Mouse (Mus musculus) myocyte (in vitro differentiated cells): ENCODE data around the gene Glyctk. TPM values are rescaled to one million over a fixed set of nuclear protein-coding genes. Genes with fewer than 3 reads are reported as not detected.

ENCODE experiments used
- H3K27me3 ChIP-seq: one replicate; pipeline ENCODE4 v1.6.1; 2011; ENCODE audit not compliant: control insufficient read depth, insufficient read depth, insufficient read length
- H3K36me3 ChIP-seq: one replicate; pipeline ENCODE4 v1.6.1; 2011; ENCODE audit not compliant: control insufficient read depth, insufficient read depth
- H3K4me2 ChIP-seq: one replicate; pipeline ENCODE4 v1.6.1; 2011; ENCODE audit warnings: low read depth, control low read depth
- H3K4me3 ChIP-seq: one replicate; pipeline ENCODE4 v1.5.1; 2011; ENCODE audit warnings: mild to moderate bottlenecking, control low read depth, moderate library complexity
- H3K79me2 ChIP-seq: one replicate; pipeline ENCODE4 v1.6.1; 2011; ENCODE audit not compliant: control insufficient read depth, insufficient read depth
- H3ac ChIP-seq: one replicate; pipeline ENCODE4 v1.6.1; 2011; ENCODE audit not compliant: control insufficient read depth, insufficient read length
- CEBPB ChIP-seq: IDR thresholded peaks from 2 replicates; pipeline ENCODE4 v1.6.1; 2011; ENCODE audit warnings: mild to moderate bottlenecking, moderate library complexity; ENCODE audit not compliant: poor library complexity, insufficient read depth, severe bottlenecking
- E2F4 ChIP-seq: IDR thresholded peaks from one replicate; pipeline ENCODE4 v1.6.1; 2011; ENCODE audit warnings: mild to moderate bottlenecking, control low read depth, moderate library complexity; ENCODE audit not compliant: insufficient read depth
- MAX ChIP-seq: IDR thresholded peaks from one replicate; pipeline ENCODE4 v1.6.1; 2011; ENCODE audit warnings: low read depth, mild to moderate bottlenecking, control low read depth
- MYOD1 ChIP-seq, 3 experiments: IDR thresholded peaks; one replicate each; pipeline ENCODE4 v1.6.1; 2011; ENCODE audit warnings: control low read depth in 2 of 3, low read depth in 2 of 3, mild to moderate bottlenecking in 2 of 3, moderate library complexity in 1 of 3; ENCODE audit not compliant: insufficient read length in 2 of 3, control insufficient read depth in 1 of 3
- MYOG ChIP-seq, 3 experiments: IDR thresholded peaks; one replicate each; pipeline ENCODE4 v1.6.1; 2011; ENCODE audit warnings: control low read depth in 2 of 3, low read depth in 2 of 3, mild to moderate bottlenecking in 2 of 3; ENCODE audit not compliant: insufficient read length in 2 of 3, control insufficient read depth in 1 of 3, insufficient read depth in 1 of 3
- POLR2A ChIP-seq: IDR thresholded peaks from one replicate; pipeline ENCODE4 v1.6.1; 2011; ENCODE audit warnings: low read depth, mild to moderate bottlenecking, control low read depth, moderate library complexity; ENCODE audit not compliant: insufficient read length
- POLR2AphosphoS2 ChIP-seq: IDR thresholded peaks from one replicate; pipeline ENCODE4 v1.6.1; 2011; ENCODE audit warnings: low read depth, control low read depth; ENCODE audit not compliant: insufficient read length
- REST ChIP-seq: IDR thresholded peaks from one replicate; pipeline ENCODE4 v1.6.1; 2011; ENCODE audit warnings: mild to moderate bottlenecking, control low read depth, moderate library complexity; ENCODE audit not compliant: insufficient read depth, insufficient read length
- SRF ChIP-seq: IDR thresholded peaks from one replicate; pipeline ENCODE4 v1.6.1; 2011; ENCODE audit warnings: low read depth; ENCODE audit not compliant: control insufficient read depth, insufficient read length
- TCF12 ChIP-seq: IDR thresholded peaks from one replicate; pipeline ENCODE4 v1.6.1; 2011; ENCODE audit warnings: mild to moderate bottlenecking, control low read depth; ENCODE audit not compliant: poor library complexity, insufficient read depth, severe bottlenecking
- TCF3 ChIP-seq: IDR thresholded peaks from one replicate; pipeline ENCODE4 v1.6.1; 2011; ENCODE audit warnings: low read depth, control low read depth; ENCODE audit not compliant: insufficient read length
- USF1 ChIP-seq: IDR thresholded peaks from one replicate; pipeline ENCODE4 v1.6.1; 2011; ENCODE audit warnings: low read depth, mild to moderate bottlenecking, control low read depth, moderate library complexity
- polyA plus RNA-seq: library from polyadenylated mRNA; unstranded; fragments of >200 nt; fragmentation: generic; extraction: Trizol; gene quantifications from one replicate; pipeline ENCODE4 v1.2.1, GENCODE M21; 2012; ENCODE audit warnings: missing spikeins

The Glyctk gene
- polyA plus RNA-seq, 1 experiment = 1.1 TPM

GRCm38 (mm10) chr9:106197081-106197713 lies 39.3 kb upstream of the Glyctk start:
- H3ac ChIP-seq = no peak overlapping the region
- H3K79me2 ChIP-seq = no peaks in the 10 kb centered on the region
- no peak overlapping the region for H3K4me2 ChIP-seq
- no peaks in the 10 kb centered on the region for H3K27me3 ChIP-seq
- no peaks in the 10 kb centered on the region for H3K36me3 ChIP-seq
- no peak for TF ChIP-seq TCF12
- H3K4me3 ChIP-seq = no peak overlapping the region

GRCm38 (mm10) chr9:106195693-106196092 lies 37.8 kb upstream of the Glyctk start:
- no peak overlapping the region for H3K4me2 ChIP-seq
- H3ac ChIP-seq = no peak overlapping the region
- peaks cover 6% of the 10 kb centered on the region for H3K36me3 ChIP-seq
- no peaks in the 10 kb centered on the region for H3K79me2 ChIP-seq
- H3K4me3 ChIP-seq = no peak overlapping the region
- H3K27me3 ChIP-seq = no peaks in the 10 kb centered on the region
- TF ChIP-seq TCF3 = no peak
- TF ChIP-seq SRF = no peak
- no peak for TF ChIP-seq CEBPB
- TF ChIP-seq E2F4 = no peak
- TF ChIP-seq TCF12 = no peak
- TF ChIP-seq MAX = no peak
- no peak for TF ChIP-seq MYOG (IDR thresholded peaks at IDR 0.05; ENCODE audit: control insufficient read depth in 1 of 3, insufficient read depth in 1 of 3, insufficient read length in 2 of 3, low read depth in 2 of 3)
- TF ChIP-seq REST = no peak
- no peak for TF ChIP-seq POLR2A
- TF ChIP-seq POLR2AphosphoS2 = no peak
- no peak for TF ChIP-seq USF1
- no peak for TF ChIP-seq MYOD1 (IDR thresholded peaks at IDR 0.05; ENCODE audit: control insufficient read depth in 1 of 3, insufficient read length in 2 of 3, low read depth in 2 of 3)

GRCm38 (mm10) chr9:106193930-106194807 lies 36.2 kb upstream of the Glyctk start:
- Histone ChIP-seq H3K36me3 (peaks cover 19% of the 10 kb centered on the region), H3K27me3 (no peaks in the 10 kb centered on the region), H3ac (no peak overlapping the region), H3K4me2 (no peak overlapping the region), H3K4me3 (no peak overlapping the region), H3K79me2 (no peaks in the 10 kb centered on the region)
- TF ChIP-seq TCF3 (no peak), E2F4 (no peak), TCF12 (no peak), MAX (no peak), POLR2AphosphoS2 (peak; percentile 10)

GRCm38 (mm10) chr9:106192998-106193397 lies 35.1 kb upstream of the Glyctk start:
- H3ac ChIP-seq = no peak overlapping the region
- H3K36me3 ChIP-seq = peaks cover 31% of the 10 kb centered on the region
- no peak overlapping the region for H3K4me2 ChIP-seq
- TF ChIP-seq USF1 = no peak
- no peaks in the 10 kb centered on the region for H3K27me3 ChIP-seq
- H3K4me3 ChIP-seq = no peak overlapping the region
- no peaks in the 10 kb centered on the region for H3K79me2 ChIP-seq

- Histone ChIP-seq H3K79me2 (no peaks in the 10 kb centered on the region), H3K4me2 (no peak overlapping the region), H3K4me3 (no peak overlapping the region), H3K27me3 (no peaks in the 10 kb centered on the region), H3K36me3 (peaks cover 39% of the 10 kb centered on the region), H3ac (no peak overlapping the region)
- TF ChIP-seq REST (no peak), MAX (no peak), POLR2AphosphoS2 (no peak), TCF3 (no peak), MYOD1 (IDR thresholded peaks at IDR 0.05; ENCODE audit: control insufficient read depth in 1 of 3, insufficient read length in 2 of 3, low read depth in 2 of 3) (no peak), TCF12 (no peak)
These were observed 34.1 kb upstream of the Glyctk start for GRCm38 (mm10) chr9:106192024-106192423.

- Histone ChIP-seq H3K4me3 (no peak overlapping the region), H3K79me2 (no peaks in the 10 kb centered on the region), H3K27me3 (no peaks in the 10 kb centered on the region), H3K36me3 (peaks cover 42% of the 10 kb centered on the region), H3K4me2 (no peak overlapping the region), H3ac (no peak overlapping the region)
- TF ChIP-seq MAX = no peak
- no peak for TF ChIP-seq CEBPB
- TF ChIP-seq USF1 = no peak
- TF ChIP-seq TCF3 = no peak
- no peak for TF ChIP-seq E2F4
- no peak for TF ChIP-seq MYOD1 (IDR thresholded peaks at IDR 0.05; ENCODE audit: control insufficient read depth in 1 of 3, insufficient read length in 2 of 3, low read depth in 2 of 3)
- TF ChIP-seq POLR2AphosphoS2 = no peak
- no peak for TF ChIP-seq POLR2A
- no peak for TF ChIP-seq REST
- no peak for TF ChIP-seq SRF
- TF ChIP-seq MYOG (IDR thresholded peaks at IDR 0.05; ENCODE audit: control insufficient read depth in 1 of 3, insufficient read depth in 1 of 3, insufficient read length in 2 of 3, low read depth in 2 of 3) = no peak
- TF ChIP-seq TCF12 = no peak
These were observed 33.4 kb upstream of the Glyctk start for GRCm38 (mm10) chr9:106191355-106191754.
